Mouse (Mus musculus): ENCODE results near the gene Clptm1.

DNA sequence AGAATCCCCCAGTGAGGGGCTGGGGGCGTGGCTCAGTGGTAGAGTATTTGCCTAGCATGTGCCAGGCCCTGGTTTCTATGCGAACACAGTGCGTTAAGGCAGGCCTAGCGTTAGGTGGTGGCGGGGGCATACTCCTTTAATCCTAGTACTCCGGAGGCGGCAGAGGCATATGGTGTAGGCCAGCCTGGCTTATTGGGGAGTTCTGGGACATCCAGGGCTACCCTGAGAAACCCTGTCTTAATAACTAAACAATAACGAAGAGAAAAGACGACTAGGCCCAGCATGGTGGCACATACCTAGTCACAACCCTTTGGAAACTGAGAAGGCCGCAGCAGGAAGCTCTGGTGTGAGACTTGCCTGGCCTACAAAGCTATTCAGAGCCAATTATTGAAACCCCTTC, 23.3 kb upstream of the Clptm1 start:
- TF ChIP-seq POLR2A (IDR thresholded peaks at IDR 0.05; ENCODE audit: borderline replicate concordance, insufficient read depth, low read length) (no peak), CTCF (IDR thresholded peaks at IDR 0.05; ENCODE audit: borderline replicate concordance, insufficient read depth, low read depth, low read length) (no peak)

Data from cerebellum, adult 2 months (tissue).